Mouse (Mus musculus) left cerebral cortex, postnatal 4 days (tissue): ENCODE measurements around the gene Edn1. TPM values are rescaled to one million over a fixed set of nuclear protein-coding genes. Genes with fewer than 3 reads are reported as not detected.

Experiments
- DNase-seq: peaks from one replicate; pipeline ENCODE4 v3.0.0-alpha.2; 2022
- intact Hi-C: fragments of 180-260 bp; cut with DNase I; formaldehyde crosslinking; loops from one replicate; pipeline ENCODE4 v1.15.1; 2025
- total RNA-seq, 2 experiments: library from RNA; stranded (reverse); gene quantifications; 2 replicates each; pipeline ENCODE4 v1.2.3; 2021

Edn1 gene
- 1 to 10 TPM; 1.4 to 1.9 TPM for total RNA-seq

DNA sequence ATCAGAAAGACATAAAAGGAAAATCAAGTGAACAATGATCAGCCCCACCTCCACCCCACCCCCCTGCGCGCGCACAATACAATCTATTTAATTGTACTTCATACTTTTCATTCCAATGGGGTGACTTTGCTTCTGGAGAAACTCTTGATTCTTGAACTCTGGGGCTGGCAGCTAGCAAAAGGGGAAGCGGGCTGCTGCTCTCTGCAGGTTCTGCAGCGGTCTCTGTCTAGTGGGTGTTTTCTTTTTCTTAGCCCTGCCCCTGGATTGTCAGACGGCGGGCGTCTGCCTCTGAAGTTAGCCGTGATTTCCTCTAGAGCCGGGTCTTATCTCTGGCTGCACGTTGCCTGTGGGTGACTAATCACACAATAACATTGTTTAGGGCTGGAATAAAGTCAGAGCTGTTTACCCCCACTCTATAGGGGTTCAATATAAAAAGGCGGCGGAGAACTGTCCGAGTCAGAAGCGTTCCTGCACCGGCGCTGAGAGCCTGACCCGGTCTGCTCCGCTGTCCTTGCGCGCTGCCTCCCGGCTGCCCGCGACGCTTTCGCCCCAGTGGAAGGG lies at the start of gene Edn1:
Gene Edn1, plus strand, starts transcription at position 316 of the 561 bp plus-strand sequence.
- intact Hi-C loops = loop anchor here (10.0 kb wide), 1 partner anchor 294 kb away; no protein-coding TSS in a partner anchor
- no peak for DNase-seq

- intact Hi-C loops = no loop called here
- DNase-seq = no peak
These were observed 47.5 kb upstream of the Edn1 start for GRCm38 (mm10) chr13:42253821-42254220.

DNA sequence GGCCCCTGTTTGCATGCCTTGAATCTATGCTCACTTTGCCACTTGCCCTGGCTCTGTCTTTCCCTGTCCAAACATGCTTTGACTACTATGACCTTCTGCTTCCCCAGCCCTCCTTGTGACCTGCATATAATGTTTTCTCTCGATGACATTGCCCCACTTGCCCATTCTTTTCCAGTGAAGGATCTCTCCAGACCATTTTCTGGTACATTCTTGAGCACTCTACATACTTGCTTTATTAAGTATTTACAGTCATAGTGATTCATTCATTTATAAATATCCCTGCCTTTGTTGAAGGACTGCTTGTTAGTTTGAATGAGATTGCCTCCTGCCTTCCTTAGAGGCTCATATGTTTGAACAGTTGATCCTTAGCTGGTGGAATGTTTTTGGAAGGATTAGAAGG lies 46.2 kb upstream of the Edn1 start:
- intact Hi-C loops = no loop called here
- DNase-seq = no peak

DNA sequence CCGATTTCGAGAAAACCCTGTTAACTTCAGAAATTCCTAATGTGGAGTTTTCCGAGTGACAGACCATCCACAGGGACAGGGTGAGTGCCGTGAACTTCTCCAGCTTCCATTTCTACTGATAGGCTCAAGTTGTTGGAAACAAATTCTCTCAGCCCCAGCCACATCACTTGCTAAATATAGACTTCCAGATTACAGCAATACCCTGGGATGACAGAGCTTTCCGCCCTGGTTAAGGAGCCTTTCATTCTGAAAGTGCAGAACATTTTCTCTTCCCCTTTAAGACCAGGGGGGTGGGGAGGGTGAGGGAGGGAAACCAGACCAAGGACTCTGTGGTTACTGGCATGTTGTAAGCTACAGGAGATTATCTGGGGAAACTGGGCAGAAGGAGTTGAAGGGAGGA lies 42.9 kb upstream of the Edn1 start:
- DNase-seq = no peak

DNA sequence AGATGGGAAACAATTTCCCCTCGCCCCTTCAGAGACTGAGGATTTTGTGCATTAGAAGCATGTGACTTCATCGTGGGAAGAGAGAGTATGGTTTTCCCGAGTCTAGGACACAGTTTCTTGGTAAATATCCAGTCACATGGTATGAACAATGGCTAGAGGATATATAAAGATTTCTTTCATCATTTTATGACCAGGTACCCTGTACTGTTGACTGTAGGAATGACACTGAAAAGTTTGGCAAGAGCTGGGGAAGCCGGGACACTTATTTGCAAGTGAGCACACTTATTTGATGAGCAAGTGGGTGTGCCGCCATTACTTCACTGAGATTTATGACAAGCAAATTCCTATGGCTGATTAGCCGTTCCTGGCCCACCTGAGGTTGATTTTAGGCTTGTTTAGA lies 40.6 kb upstream of the Edn1 start:
- no peak for DNase-seq
- intact Hi-C loops = no loop called here

More for the DNA sequence above, 42.9 kb upstream of the Edn1 start:
- intact Hi-C loops = no loop called here

DNA sequence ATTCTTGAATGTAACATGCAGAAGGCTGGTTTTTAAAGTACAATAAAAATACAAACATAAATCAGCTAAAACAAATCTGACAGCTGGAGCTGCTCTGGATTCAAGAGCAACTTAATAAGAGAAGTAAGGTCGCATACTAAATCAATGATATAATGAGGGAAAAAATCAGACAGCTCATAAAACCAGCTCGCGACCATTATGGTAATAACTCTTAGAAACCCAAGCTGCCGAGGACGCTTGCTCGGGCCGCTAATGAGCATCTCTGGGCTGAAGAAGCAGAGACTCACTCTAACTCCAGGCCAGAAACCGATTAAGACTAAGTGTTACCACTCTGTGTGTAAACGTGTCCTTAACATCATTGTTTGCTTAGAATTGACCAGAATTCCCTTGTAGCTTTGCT lies 31.2 kb upstream of the Edn1 start:
- DNase-seq = no peak
- intact Hi-C loops = no loop called here

DNA sequence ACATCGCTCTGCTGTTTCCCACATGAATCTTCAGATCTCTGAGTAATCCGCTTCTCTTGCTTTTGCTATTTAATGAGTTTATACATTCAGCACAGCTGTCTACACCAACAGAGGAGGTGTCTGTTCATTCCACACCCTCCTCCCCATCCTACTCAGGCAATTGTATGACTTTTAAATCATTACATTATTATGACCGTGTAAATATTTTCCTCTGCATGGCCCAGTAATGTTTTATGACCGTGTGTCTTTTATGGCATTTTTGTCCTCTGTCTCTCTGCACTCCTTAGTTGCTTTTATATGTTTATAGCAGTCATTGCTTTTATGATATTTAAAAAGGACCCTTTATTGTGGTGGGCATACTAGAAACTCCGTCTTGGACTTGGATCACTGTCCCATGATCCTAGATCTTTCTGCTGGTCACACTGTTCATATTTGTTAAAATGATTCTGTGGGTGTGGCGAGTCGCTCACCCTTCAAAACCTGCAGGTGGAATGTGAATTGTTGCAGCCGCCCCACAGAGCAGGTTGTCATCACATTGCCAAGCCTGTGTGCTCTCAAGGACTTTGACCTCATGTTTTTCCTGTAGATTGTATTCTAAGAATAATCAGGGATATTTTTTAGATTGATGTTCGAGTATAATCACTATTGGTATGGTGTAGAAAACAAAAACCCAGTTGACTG lies 24.4 kb upstream of the Edn1 start:
- DNase-seq = no peak
- intact Hi-C loops = no loop called here

- DNase-seq = no peak
- intact Hi-C loops = no loop called here
These were observed 23.5 kb upstream of the Edn1 start for GRCm38 (mm10) chr13:42277751-42278150.

DNA sequence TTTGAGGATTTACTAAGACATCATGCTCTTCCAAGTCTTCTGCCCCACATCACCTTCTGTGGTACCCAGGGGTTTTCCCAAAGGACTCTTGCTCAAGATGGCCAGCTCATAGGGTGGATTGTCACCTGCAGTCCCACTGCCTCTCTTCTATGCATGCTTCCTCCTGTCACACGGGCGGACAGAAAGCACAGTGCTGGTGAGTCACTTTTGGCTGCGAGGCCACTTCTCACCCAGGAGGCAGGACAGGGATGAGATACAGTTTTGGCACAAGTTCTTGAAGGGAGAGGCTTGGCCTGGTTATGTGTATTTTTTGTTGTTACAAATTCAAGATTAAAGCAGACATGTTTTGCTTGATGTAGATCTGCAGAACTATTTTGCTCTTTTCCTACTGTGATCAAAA lies 15.4 kb upstream of the Edn1 start:
- DNase-seq = no peak
- intact Hi-C loops = no loop called here

DNA sequence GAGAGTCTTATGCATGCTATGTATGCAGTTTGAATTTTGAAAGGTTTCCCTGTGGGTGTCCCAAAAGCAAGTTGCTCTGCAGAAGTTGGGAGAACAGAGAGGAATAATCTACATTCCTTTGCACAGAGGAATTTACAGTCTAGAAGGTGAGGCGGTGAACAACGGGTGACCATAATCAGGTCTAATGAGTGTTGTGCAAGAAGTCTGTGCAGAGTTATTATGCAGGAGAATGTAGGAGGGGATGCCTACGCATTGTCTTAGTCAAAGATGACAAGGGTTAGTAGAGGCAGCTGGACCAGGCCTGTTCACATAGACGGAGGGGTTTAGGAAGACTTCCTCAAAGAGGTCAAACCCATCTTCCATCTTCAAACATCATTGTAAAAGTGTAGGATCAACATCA lies 14.5 kb upstream of the Edn1 start:
- intact Hi-C loops = no loop called here
- no peak for DNase-seq

GRCm38 (mm10) chr13:42292593-42292992 lies 8.7 kb upstream of the Edn1 start:
- DNase-seq = no peak
- intact Hi-C loops = no loop called here

- no peak for DNase-seq
- intact Hi-C loops = no loop called here
These were observed 3.0 kb upstream of the Edn1 start for GRCm38 (mm10) chr13:42298302-42298701.

- intact Hi-C loops = no loop called here
- no peak for DNase-seq
These were observed 2.5 kb upstream of the Edn1 start for GRCm38 (mm10) chr13:42298766-42299165.

- intact Hi-C loops = loop anchor here (10.0 kb wide), 1 partner anchor 294 kb away; no protein-coding TSS in a partner anchor
- DNase-seq = peak; percentile 83
These were observed 709 bp upstream of the Edn1 start for GRCm38 (mm10) chr13:42300567-42300966.

GRCm38 (mm10) chr13:42301961-42302861 lies 935 bp downstream of the Edn1 start:
- no peak for DNase-seq
- intact Hi-C loops = loop anchor here (10.0 kb wide), 1 partner anchor 293 kb away; no protein-coding TSS in a partner anchor

DNA sequence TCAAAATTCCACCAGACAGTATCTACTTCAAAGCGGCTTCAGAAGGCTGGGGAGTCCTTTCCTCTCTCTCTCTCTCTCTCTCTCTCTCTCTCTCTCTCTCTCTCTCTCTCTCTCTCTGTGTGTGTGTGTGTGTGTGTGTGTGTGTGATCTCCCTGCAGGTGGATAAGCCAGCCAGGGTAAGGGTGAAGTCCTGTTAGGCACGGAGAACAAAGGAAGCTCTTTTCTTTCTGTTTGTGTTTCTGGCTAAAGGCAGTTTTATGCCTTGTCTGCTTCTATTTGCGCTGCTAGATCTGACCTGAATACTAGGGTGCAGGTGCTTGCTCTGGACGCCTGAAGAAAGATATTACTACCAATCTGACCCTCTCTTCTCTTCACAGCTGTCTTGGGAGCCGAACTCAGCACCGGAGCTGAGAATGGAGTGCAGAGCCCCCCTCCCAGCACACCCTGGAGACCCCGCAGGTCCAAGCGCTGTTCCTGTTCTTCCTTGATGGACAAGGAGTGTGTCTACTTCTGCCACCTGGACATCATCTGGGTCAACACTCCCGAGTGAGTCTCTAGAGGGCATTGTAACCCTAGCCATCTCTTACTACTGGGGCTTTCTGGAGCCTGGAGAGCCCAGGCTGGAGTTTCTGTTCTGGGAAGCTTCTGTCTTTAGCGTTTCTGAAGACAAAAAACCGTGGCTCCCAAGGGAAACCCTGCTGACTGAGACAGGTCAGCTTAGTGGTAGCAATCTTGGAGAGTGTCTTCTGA lies 2.1 kb downstream of the Edn1 start:
- DNase-seq = no peak
- intact Hi-C loops = loop anchor here (10.0 kb wide), 1 partner anchor 291 kb away; no protein-coding TSS in a partner anchor

- DNase-seq = no peak
- intact Hi-C loops = loop anchor here (10.0 kb wide), 1 partner anchor 291 kb away; no protein-coding TSS in a partner anchor
These were observed 2.9 kb downstream of the Edn1 start for GRCm38 (mm10) chr13:42304139-42304538.

DNA sequence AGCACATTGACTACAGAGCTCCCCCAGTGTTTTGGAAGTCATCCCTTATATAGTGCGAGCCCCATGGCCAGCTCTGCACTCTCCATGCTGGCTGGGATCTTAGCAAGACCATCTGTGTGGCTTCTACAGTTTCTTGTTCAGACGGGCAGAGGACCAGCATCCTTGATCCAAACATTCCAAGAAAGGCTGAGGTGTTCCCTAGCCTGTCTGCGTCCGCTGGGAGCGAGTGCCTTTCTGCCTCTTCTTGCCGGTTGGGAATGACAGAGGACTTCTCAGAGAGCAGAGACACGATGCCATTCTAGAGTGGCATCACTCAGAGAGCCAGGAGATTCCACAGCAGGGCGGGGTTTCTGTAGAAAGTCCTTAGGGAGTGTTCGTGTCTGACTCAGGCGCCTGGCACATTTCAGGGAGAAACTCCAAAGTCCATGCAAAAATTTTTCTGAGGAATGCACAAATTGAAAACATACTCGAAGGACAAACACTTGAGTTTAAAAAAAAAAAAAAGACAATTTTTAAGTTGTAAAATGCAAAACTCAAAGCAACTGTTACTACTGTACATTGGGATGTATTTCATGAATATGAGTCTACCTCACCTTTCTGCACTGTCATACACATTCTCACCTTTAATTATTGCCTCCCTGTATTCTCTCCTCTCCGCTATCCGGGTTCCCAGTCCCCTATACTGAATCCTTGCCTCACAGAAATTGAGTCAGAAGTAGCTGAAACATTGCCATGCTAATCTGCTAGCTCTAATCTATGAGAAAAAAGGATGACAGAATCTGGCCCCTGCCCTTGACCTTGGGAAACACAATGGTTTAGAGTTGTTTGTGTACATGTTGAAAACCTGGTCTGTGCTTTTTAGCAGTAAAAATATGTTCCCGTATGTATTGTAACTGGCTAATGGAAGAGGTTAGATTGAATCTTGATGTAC lies 5.9 kb downstream of the Edn1 start:
- DNase-seq = no peak
- intact Hi-C loops = loop anchor here (10.0 kb wide), 1 partner anchor 288 kb away; no protein-coding TSS in a partner anchor

DNA sequence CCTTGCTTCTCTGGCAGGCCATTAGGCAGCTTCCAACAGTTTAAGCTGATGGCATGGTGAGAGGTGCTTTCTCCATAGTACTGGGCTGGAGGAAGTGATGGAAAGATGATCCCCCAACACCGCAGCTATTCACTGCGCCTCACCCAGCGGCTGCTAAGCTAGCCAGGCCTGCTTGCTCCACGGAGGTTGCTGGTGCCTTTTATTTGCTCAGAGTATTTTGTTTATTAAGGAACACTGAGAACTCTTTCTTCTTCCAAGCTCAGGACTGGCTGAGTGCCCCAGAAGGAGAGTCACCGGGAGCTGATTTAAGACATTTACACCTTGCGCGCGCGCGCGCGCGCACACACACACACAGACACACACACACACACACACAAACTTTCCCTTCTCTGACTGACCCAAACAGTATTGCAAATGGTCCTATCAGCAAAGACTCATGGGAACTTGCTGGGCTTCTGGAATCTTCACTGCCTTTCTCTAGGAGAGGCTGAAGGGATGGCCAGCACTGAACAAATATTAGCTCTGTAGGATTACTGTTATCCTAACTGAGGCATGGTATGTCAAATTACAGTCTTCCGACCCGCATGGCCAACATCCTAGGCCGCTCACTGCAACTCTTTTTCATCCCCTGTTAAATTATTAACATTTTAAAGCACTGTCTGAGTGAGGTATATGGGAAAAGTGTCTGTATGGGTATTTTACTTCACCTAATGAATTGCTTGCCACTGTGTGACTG lies 7.3 kb downstream of the Edn1 start:
- intact Hi-C loops = loop anchor here (10.0 kb wide), 1 partner anchor 286 kb away; no protein-coding TSS in a partner anchor

More for the DNA sequence above, 7.3 kb downstream of the Edn1 start:
- DNase-seq = no peak
